Mouse (Mus musculus): ENCODE data around the gene Tectb. TPM values are rescaled to one million over a fixed set of nuclear protein-coding genes. Genes with fewer than 3 reads are reported as not detected.

Gene Tectb
- 0.01 and 0.08 TPM in 2 replicates for polyA plus RNA-seq (2012; rRNA removed)
- 0.23 TPM in 1 of 2 replicates, not detected in the other for polyA plus RNA-seq (2014; fragmentation: Nextera tagmentation; extraction: Ambion mirVana)

GRCm38 (mm10) chr19:55180433-55180832 lies at the start of gene Tectb:
TSS of gene Tectb (plus strand) at chr19:55180733.
- DNase-seq (ENCODE audit: low read depth in 3 of 3, low spot score in 3 of 3) (no peak), ATAC-seq (ENCODE audit: insufficient read depth) (no peak)
- no peaks in the 10 kb centered on the region for H3K9me3 ChIP-seq (ENCODE audit: control insufficient read depth, low read length)
- WGBS (ENCODE audit: insufficient replicate concordance): 63% methylated on average over 5 of the region's 5 CpGs
- no peaks in the 10 kb centered on the region for H3K4me1 ChIP-seq (replicated peaks; ENCODE audit: control insufficient read depth in 2 of 2, insufficient read depth in 2 of 2, low read length in 1 of 2)
- H3K4me2 ChIP-seq (ENCODE audit: low read depth): no peak within 1 kb of the TSS
- H3K4me3 ChIP-seq (ENCODE audit: insufficient read depth in 1 of 2, low read depth in 2 of 2, low read length in 2 of 2): no peak within 1 kb of the TSS
- TF ChIP-seq CTCF (IDR thresholded peaks at IDR 0.05; ENCODE audit: low read depth) (no peak), EP300 (IDR thresholded peaks at IDR 0.05; ENCODE audit: low read depth) (no peak)
- H3K9ac ChIP-seq (replicated peaks): no peak within 1 kb of the TSS
- H3K27me3 ChIP-seq (ENCODE audit: control insufficient read depth, insufficient read depth, low read length): no peaks in the 10 kb centered on the region
- H3K27ac ChIP-seq: no peak within 1 kb of the TSS
- no peaks in the 10 kb centered on the region for H3K36me3 ChIP-seq (replicated peaks; ENCODE audit: control insufficient read depth, insufficient read depth, low read depth)

- 14% methylated on average over 1 of the region's 1 CpGs for WGBS (ENCODE audit: insufficient replicate concordance)
- H3K36me3 ChIP-seq (replicated peaks; ENCODE audit: control insufficient read depth, insufficient read depth, low read depth): no peaks in the 10 kb centered on the region
- H3K4me2 ChIP-seq (ENCODE audit: low read depth): no peak overlapping the region
- ATAC-seq (ENCODE audit: insufficient read depth) (no peak), DNase-seq (ENCODE audit: low read depth in 3 of 3, low spot score in 3 of 3) (no peak)
- H3K4me3 ChIP-seq (ENCODE audit: insufficient read depth in 1 of 2, low read depth in 2 of 2, low read length in 2 of 2): no peak overlapping the region
- H3K9ac ChIP-seq (replicated peaks): no peak overlapping the region
- H3K4me1 ChIP-seq (replicated peaks; ENCODE audit: control insufficient read depth in 2 of 2, insufficient read depth in 2 of 2, low read length in 1 of 2): peaks cover 0 to 11% of the 10 kb centered on the region in 2 experiments; a peak in 2 of 4 replicates
- no peak for TF ChIP-seq CTCF (IDR thresholded peaks at IDR 0.05; ENCODE audit: low read depth)
- no peaks in the 10 kb centered on the region for H3K27me3 ChIP-seq (ENCODE audit: control insufficient read depth, insufficient read depth, low read length)
- H3K9me3 ChIP-seq (ENCODE audit: control insufficient read depth, low read length): no peaks in the 10 kb centered on the region
- H3K27ac ChIP-seq: no peak overlapping the region
These were observed 48.8 kb upstream of the Tectb start for GRCm38 (mm10) chr19:55131747-55132146.

GRCm38 (mm10) chr19:55132476-55132875 lies 48.1 kb upstream of the Tectb start:
- no peak overlapping the region for H3K4me3 ChIP-seq (ENCODE audit: insufficient read depth in 1 of 2, low read depth in 2 of 2, low read length in 2 of 2)
- no peak for DNase-seq (ENCODE audit: low read depth in 3 of 3, low spot score in 3 of 3)
- WGBS (ENCODE audit: insufficient replicate concordance): 57% methylated on average over 3 of the region's 3 CpGs

GRCm38 (mm10) chr19:55134521-55134920 lies 46.0 kb upstream of the Tectb start:
- no peak for DNase-seq (ENCODE audit: low read depth in 3 of 3, low spot score in 3 of 3)
- TF ChIP-seq CTCF (IDR thresholded peaks at IDR 0.05; ENCODE audit: low read depth): no peak
- no peak for TF ChIP-seq EP300 (IDR thresholded peaks at IDR 0.05; ENCODE audit: low read depth)
- WGBS (ENCODE audit: insufficient replicate concordance): 63% methylated on average over 9 of the region's 9 CpGs
- H3K4me1 ChIP-seq (replicated peaks; ENCODE audit: control insufficient read depth in 2 of 2, insufficient read depth in 2 of 2, low read length in 1 of 2): peaks cover 0 to 17% of the 10 kb centered on the region in 2 experiments; a peak in 2 of 4 replicates
- H3K4me2 ChIP-seq (ENCODE audit: low read depth): no peak overlapping the region
- no peaks in the 10 kb centered on the region for H3K9me3 ChIP-seq (ENCODE audit: control insufficient read depth, low read length)
- no peak overlapping the region for H3K9ac ChIP-seq (replicated peaks)
- no peak overlapping the region for H3K27ac ChIP-seq
- no peak overlapping the region for H3K4me3 ChIP-seq (ENCODE audit: insufficient read depth in 1 of 2, low read depth in 2 of 2, low read length in 2 of 2)
- H3K36me3 ChIP-seq (replicated peaks; ENCODE audit: control insufficient read depth, insufficient read depth, low read depth): no peaks in the 10 kb centered on the region
- no peak for ATAC-seq (ENCODE audit: insufficient read depth)
- no peaks in the 10 kb centered on the region for H3K27me3 ChIP-seq (ENCODE audit: control insufficient read depth, insufficient read depth, low read length)

More at GRCm38 (mm10) chr19:55132476-55132875, 48.1 kb upstream of the Tectb start:
- no peaks in the 10 kb centered on the region for H3K36me3 ChIP-seq (replicated peaks; ENCODE audit: control insufficient read depth, insufficient read depth, low read depth)
- no peaks in the 10 kb centered on the region for H3K9me3 ChIP-seq (ENCODE audit: control insufficient read depth, low read length)
- no peak overlapping the region for H3K27ac ChIP-seq
- peaks cover 0 to 14% of the 10 kb centered on the region in 2 experiments; a peak in 2 of 4 replicates for H3K4me1 ChIP-seq (replicated peaks; ENCODE audit: control insufficient read depth in 2 of 2, insufficient read depth in 2 of 2, low read length in 1 of 2)
- H3K27me3 ChIP-seq (ENCODE audit: control insufficient read depth, insufficient read depth, low read length): no peaks in the 10 kb centered on the region
- no peak overlapping the region for H3K4me2 ChIP-seq (ENCODE audit: low read depth)
- ATAC-seq (ENCODE audit: insufficient read depth): no peak
- no peak for TF ChIP-seq EP300 (IDR thresholded peaks at IDR 0.05; ENCODE audit: low read depth)
- TF ChIP-seq CTCF (IDR thresholded peaks at IDR 0.05; ENCODE audit: low read depth): no peak
- H3K9ac ChIP-seq (replicated peaks): no peak overlapping the region

- no peak for ATAC-seq (ENCODE audit: insufficient read depth)
- Histone ChIP-seq H3K36me3 (replicated peaks; ENCODE audit: control insufficient read depth, insufficient read depth, low read depth) (no peaks in the 10 kb centered on the region), H3K9me3 (ENCODE audit: control insufficient read depth, low read length) (no peaks in the 10 kb centered on the region), H3K4me3 (ENCODE audit: insufficient read depth in 1 of 2, low read depth in 2 of 2, low read length in 2 of 2) (no peak overlapping the region), H3K9ac (replicated peaks) (no peak overlapping the region), H3K27ac (no peak overlapping the region), H3K4me2 (ENCODE audit: low read depth) (no peak overlapping the region), H3K4me1 (replicated peaks; ENCODE audit: control insufficient read depth in 2 of 2, insufficient read depth in 2 of 2, low read length in 1 of 2) (peaks cover 0 to 19% of the 10 kb centered on the region in 2 experiments; a peak in 2 of 4 replicates), H3K27me3 (ENCODE audit: control insufficient read depth, insufficient read depth, low read length) (no peaks in the 10 kb centered on the region)
- TF ChIP-seq EP300 (IDR thresholded peaks at IDR 0.05; ENCODE audit: low read depth) (no peak), CTCF (IDR thresholded peaks at IDR 0.05; ENCODE audit: low read depth) (no peak)
- no peak for DNase-seq (ENCODE audit: low read depth in 3 of 3, low spot score in 3 of 3)
- WGBS (ENCODE audit: insufficient replicate concordance): 50% methylated on average over 3 of the region's 3 CpGs
These were observed 44.6 kb upstream of the Tectb start for GRCm38 (mm10) chr19:55135918-55136317.

Measured in liver, embryonic 14.5 days (tissue).